Comparison of ENCODE assay signal across 20 mouse cellular contexts in the genomic region with DNA sequence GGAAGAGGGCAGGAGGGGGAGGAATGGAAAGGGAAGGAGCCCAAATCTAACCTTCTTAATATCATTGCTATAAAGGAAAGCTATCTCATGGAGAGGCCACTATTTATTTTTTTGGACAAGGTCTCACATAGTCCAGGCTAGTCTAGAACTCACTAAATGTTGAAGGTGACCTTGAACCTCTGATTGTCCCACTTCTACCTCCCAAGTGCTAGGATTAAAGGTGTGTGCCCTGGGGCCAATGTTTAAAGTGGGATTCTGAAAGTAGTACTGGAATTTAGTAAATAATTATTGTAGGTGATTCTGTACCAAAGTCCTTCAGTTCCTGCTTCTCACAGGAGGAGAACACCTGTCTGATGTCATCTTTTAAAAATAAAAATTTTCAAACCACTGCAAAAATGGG.
"Had no signal": no experiment of that assay in that cellular context is flagged by ENCODE, and none has a peak within 500 bp of the region (broad histone marks: within the 10 kb centered on the region; RNA-seq: fewer than 3 reads in every experiment).

No protein-coding gene starts in this region.

- H3K4me1 ChIP-seq: intestine, embryonic 15.5 days; limb, embryonic 10.5 days; limb, embryonic 13.5 days; midbrain, embryonic 12.5 days; midbrain, embryonic 15.5 days; neural tube, embryonic 12.5 days; neural tube, embryonic 15.5 days; stomach, embryonic 15.5 days had no signal

- H3K9ac ChIP-seq: intestine, embryonic 15.5 days; limb, embryonic 13.5 days; liver, embryonic 12.5 days; liver, embryonic 15.5 days; midbrain, embryonic 12.5 days; midbrain, embryonic 15.5 days; neural tube, embryonic 12.5 days; neural tube, embryonic 15.5 days; stomach, embryonic 15.5 days had no signal

- H3K27ac ChIP-seq: intestine, embryonic 15.5 days; layer of hippocampus, adult 2 months; limb, embryonic 10.5 days; limb, embryonic 13.5 days; liver, embryonic 12.5 days; liver, embryonic 15.5 days; macrophage; midbrain, embryonic 12.5 days; midbrain, embryonic 15.5 days; neural tube, embryonic 12.5 days; neural tube, embryonic 15.5 days; stomach, embryonic 15.5 days had no signal

- H3K4me3 ChIP-seq: intestine, embryonic 15.5 days; layer of hippocampus, adult 2 months; limb, embryonic 10.5 days; limb, embryonic 13.5 days; liver, embryonic 12.5 days; liver, embryonic 15.5 days; midbrain, embryonic 12.5 days; midbrain, embryonic 15.5 days; neural tube, embryonic 12.5 days; neural tube, embryonic 15.5 days; stomach, embryonic 15.5 days had no signal

- H3K36me3 ChIP-seq: intestine, embryonic 15.5 days; limb, embryonic 10.5 days; limb, embryonic 13.5 days; liver, embryonic 12.5 days; liver, embryonic 15.5 days; midbrain, embryonic 12.5 days; midbrain, embryonic 15.5 days; neural tube, embryonic 12.5 days; neural tube, embryonic 15.5 days; stomach, embryonic 15.5 days had no signal

- H3K4me2 ChIP-seq: intestine, embryonic 15.5 days; limb, embryonic 13.5 days; liver, embryonic 12.5 days; liver, embryonic 15.5 days; midbrain, embryonic 12.5 days; midbrain, embryonic 15.5 days; neural tube, embryonic 12.5 days; neural tube, embryonic 15.5 days; stomach, embryonic 15.5 days had no signal

- H3K27me3 ChIP-seq: intestine, embryonic 15.5 days; limb, embryonic 13.5 days; liver, embryonic 12.5 days; liver, embryonic 15.5 days; midbrain, embryonic 12.5 days; midbrain, embryonic 15.5 days; neural tube, embryonic 12.5 days; neural tube, embryonic 15.5 days; stomach, embryonic 15.5 days had no signal

- DNase-seq: layer of hippocampus, adult 9-11 months; liver; lung, adult 2 months; right cerebral cortex, adult 18-20 months; right cerebral cortex, postnatal 25 days; spleen, adult 18-20 months; thymus, postnatal 25 days had no signal

- H3K9me3 ChIP-seq: intestine, embryonic 15.5 days; limb, embryonic 10.5 days; liver, embryonic 12.5 days; liver, embryonic 15.5 days; midbrain, embryonic 12.5 days; midbrain, embryonic 15.5 days; neural tube, embryonic 15.5 days; stomach, embryonic 15.5 days had no signal

- ATAC-seq: hindbrain, embryonic 16.5 days; intestine, embryonic 15.5 days; liver, embryonic 12.5 days; midbrain, embryonic 15.5 days had no signal
